Mouse (Mus musculus): Measurements from ENCODE around the gene Cgref1. TPM values are rescaled to one million over a fixed set of nuclear protein-coding genes. Genes with fewer than 3 reads are reported as not detected.

Cgref1 gene
- polyA plus RNA-seq, 1 experiment from 2014 or later = 18.5 TPM

- H3K9me3 ChIP-seq = no peaks in the 10 kb centered on the region
- no peak overlapping the region for H3K27ac ChIP-seq (replicated peaks)
- peak overlapping the region; percentile 59; the same call in 1 of the 2 replicates for H3K4me3 ChIP-seq
- H3K36me3 ChIP-seq = no peaks in the 10 kb centered on the region
- no peak overlapping the region; the same call in 1 of the 2 replicates for H3K9ac ChIP-seq (replicated peaks)
- peaks cover 3% of the 10 kb centered on the region; the same call in 1 of the 2 replicates for H3K27me3 ChIP-seq
- peaks cover 18% of the 10 kb centered on the region for H3K4me1 ChIP-seq
- WGBS = 86% methylated on average over 6 of the region's 6 CpGs
- H3K4me2 ChIP-seq (replicated peaks) = peak overlapping the region; percentile 91; the same call in 1 of the 2 replicates
- ATAC-seq (replicated peaks) = no peak
These were observed 1.0 kb downstream of the Cgref1 start for GRCm38 (mm10) chr5:30944344-30944743.

- ATAC-seq (replicated peaks) = no peak
- Histone ChIP-seq H3K27ac (replicated peaks) (no peak overlapping the region), H3K4me3 (no peak overlapping the region), H3K9ac (replicated peaks) (no peak overlapping the region), H3K27me3 (peaks cover 3% of the 10 kb centered on the region; the same call in 1 of the 2 replicates), H3K4me2 (replicated peaks) (no peak overlapping the region), H3K36me3 (no peaks in the 10 kb centered on the region), H3K9me3 (no peaks in the 10 kb centered on the region), H3K4me1 (peaks cover 14% of the 10 kb centered on the region)
- WGBS = 89% methylated on average over 2 of the region's 2 CpGs
These were observed 2.4 kb downstream of the Cgref1 start for GRCm38 (mm10) chr5:30943004-30943403.

- Histone ChIP-seq H3K36me3 (no peaks in the 10 kb centered on the region), H3K4me3 (no peak overlapping the region), H3K27ac (replicated peaks) (no peak overlapping the region), H3K4me2 (replicated peaks) (no peak overlapping the region), H3K27me3 (no peaks in the 10 kb centered on the region), H3K9me3 (no peaks in the 10 kb centered on the region), H3K9ac (replicated peaks) (no peak overlapping the region), H3K4me1 (no peaks in the 10 kb centered on the region)
- 88% methylated on average over 5 of the region's 5 CpGs for WGBS
- ATAC-seq (replicated peaks) = no peak
These were observed 10.5 kb downstream of the Cgref1 start for GRCm38 (mm10) chr5:30934725-30935461.

GRCm38 (mm10) chr5:30933705-30934104, 11.7 kb downstream of the Cgref1 start:
- H3K9me3 ChIP-seq = no peaks in the 10 kb centered on the region
- H3K27me3 ChIP-seq = no peaks in the 10 kb centered on the region
- H3K4me1 ChIP-seq = no peaks in the 10 kb centered on the region
- no peak for ATAC-seq (replicated peaks)
- H3K27ac ChIP-seq (replicated peaks) = no peak overlapping the region
- 65% methylated on average over 5 of the region's 5 CpGs for WGBS
- H3K4me3 ChIP-seq = no peak overlapping the region
- H3K4me2 ChIP-seq (replicated peaks) = no peak overlapping the region
- no peak overlapping the region for H3K9ac ChIP-seq (replicated peaks)
- H3K36me3 ChIP-seq = no peaks in the 10 kb centered on the region

GRCm38 (mm10) chr5:30931378-30931777, 14.0 kb downstream of the Cgref1 start:
- Histone ChIP-seq H3K27ac (replicated peaks) (no peak overlapping the region), H3K9me3 (no peaks in the 10 kb centered on the region), H3K27me3 (no peaks in the 10 kb centered on the region), H3K36me3 (no peaks in the 10 kb centered on the region), H3K4me2 (replicated peaks) (no peak overlapping the region), H3K9ac (replicated peaks) (no peak overlapping the region), H3K4me3 (no peak overlapping the region), H3K4me1 (0 out of 2 replicates have a peak, but pooled peaks cover 3% of the 10 kb centered on the region)
- no peak for ATAC-seq (replicated peaks)
- WGBS = 85% methylated on average over 4 of the region's 4 CpGs

- no peak overlapping the region for H3K4me3 ChIP-seq
- WGBS = 72% methylated on average over 6 of the region's 6 CpGs
- no peak overlapping the region for H3K4me2 ChIP-seq (replicated peaks)
- ATAC-seq (replicated peaks) = no peak
- H3K36me3 ChIP-seq = no peaks in the 10 kb centered on the region
- no peaks in the 10 kb centered on the region for H3K27me3 ChIP-seq
- H3K9me3 ChIP-seq = no peaks in the 10 kb centered on the region
- no peak overlapping the region for H3K9ac ChIP-seq (replicated peaks)
- no peak overlapping the region for H3K27ac ChIP-seq (replicated peaks)
- 0 out of 2 replicates have a peak, but pooled peaks cover 3% of the 10 kb centered on the region for H3K4me1 ChIP-seq
These were observed 14.5 kb downstream of the Cgref1 start for GRCm38 (mm10) chr5:30930846-30931245.

GRCm38 (mm10) chr5:30930121-30930520, 15.3 kb downstream of the Cgref1 start:
- 42% methylated on average over 4 of the region's 4 CpGs for WGBS
- no peak overlapping the region for H3K9ac ChIP-seq (replicated peaks)
- 0 out of 2 replicates have a peak, but pooled peaks cover 3% of the 10 kb centered on the region for H3K4me1 ChIP-seq
- 0 out of 2 replicates have a peak, but pooled peaks have one; percentile 38 for ATAC-seq (replicated peaks)
- no peaks in the 10 kb centered on the region for H3K9me3 ChIP-seq
- no peaks in the 10 kb centered on the region for H3K36me3 ChIP-seq
- no peak overlapping the region for H3K4me2 ChIP-seq (replicated peaks)
- no peak overlapping the region for H3K4me3 ChIP-seq
- no peaks in the 10 kb centered on the region for H3K27me3 ChIP-seq
- H3K27ac ChIP-seq (replicated peaks) = no peak overlapping the region

GRCm38 (mm10) chr5:30927945-30928529, 17.4 kb downstream of the Cgref1 start:
- H3K36me3 ChIP-seq = no peaks in the 10 kb centered on the region
- WGBS = 43% methylated on average over 7 of the region's 7 CpGs
- no peaks in the 10 kb centered on the region for H3K27me3 ChIP-seq
- H3K9ac ChIP-seq (replicated peaks) = no peak overlapping the region
- 0 out of 2 replicates have a peak, but pooled peaks cover 3% of the 10 kb centered on the region for H3K4me1 ChIP-seq
- peak; percentile 75 for ATAC-seq (replicated peaks)
- H3K27ac ChIP-seq (replicated peaks) = no peak overlapping the region
- H3K9me3 ChIP-seq = no peaks in the 10 kb centered on the region
- H3K4me2 ChIP-seq (replicated peaks) = peak overlapping the region; percentile 29; the same call in 1 of the 2 replicates
- H3K4me3 ChIP-seq = no peak overlapping the region

GRCm38 (mm10) chr5:30926073-30926472, 19.3 kb downstream of the Cgref1 start:
- Histone ChIP-seq H3K36me3 (no peaks in the 10 kb centered on the region), H3K4me3 (no peak overlapping the region), H3K27ac (replicated peaks) (no peak overlapping the region), H3K4me1 (peaks cover 14% of the 10 kb centered on the region), H3K4me2 (replicated peaks) (no peak overlapping the region), H3K9me3 (no peaks in the 10 kb centered on the region), H3K27me3 (no peaks in the 10 kb centered on the region), H3K9ac (replicated peaks) (no peak overlapping the region)
- WGBS = 76% methylated on average over 2 of the region's 2 CpGs
- no peak for ATAC-seq (replicated peaks)

GRCm38 (mm10) chr5:30925217-30925616, 20.2 kb downstream of the Cgref1 start:
- Histone ChIP-seq H3K4me3 (no peak overlapping the region), H3K4me2 (replicated peaks) (no peak overlapping the region), H3K9ac (replicated peaks) (no peak overlapping the region), H3K27ac (replicated peaks) (no peak overlapping the region), H3K9me3 (no peaks in the 10 kb centered on the region), H3K36me3 (no peaks in the 10 kb centered on the region), H3K4me1 (peaks cover 22% of the 10 kb centered on the region), H3K27me3 (no peaks in the 10 kb centered on the region)
- WGBS = 90% methylated on average over 5 of the region's 5 CpGs
- no peak for ATAC-seq (replicated peaks)

- Histone ChIP-seq H3K9ac (replicated peaks) (no peak overlapping the region), H3K4me1 (peaks cover 22% of the 10 kb centered on the region), H3K4me2 (replicated peaks) (no peak overlapping the region), H3K36me3 (no peaks in the 10 kb centered on the region), H3K4me3 (no peak overlapping the region), H3K27ac (replicated peaks) (no peak overlapping the region), H3K27me3 (no peaks in the 10 kb centered on the region), H3K9me3 (no peaks in the 10 kb centered on the region)
- 78% methylated on average over 8 of the region's 8 CpGs for WGBS
- ATAC-seq (replicated peaks) = no peak
These were observed 20.8 kb downstream of the Cgref1 start for GRCm38 (mm10) chr5:30924614-30925013.

- no peaks in the 10 kb centered on the region for H3K9me3 ChIP-seq
These were observed 22.3 kb downstream of the Cgref1 start for GRCm38 (mm10) chr5:30923119-30923518.

More at GRCm38 (mm10) chr5:30923119-30923518, 22.3 kb downstream of the Cgref1 start:
- ATAC-seq (replicated peaks) = no peak
- H3K9ac ChIP-seq (replicated peaks) = no peak overlapping the region
- H3K4me2 ChIP-seq (replicated peaks) = no peak overlapping the region
- no peak overlapping the region for H3K27ac ChIP-seq (replicated peaks)
- 91% methylated on average over 6 of the region's 6 CpGs for WGBS
- H3K36me3 ChIP-seq = no peaks in the 10 kb centered on the region
- H3K27me3 ChIP-seq = no peaks in the 10 kb centered on the region
- H3K4me3 ChIP-seq = no peak overlapping the region
- peaks cover 22% of the 10 kb centered on the region for H3K4me1 ChIP-seq
